Comparison of ENCODE assay signal across 21 mouse cellular contexts in the genomic region with DNA sequence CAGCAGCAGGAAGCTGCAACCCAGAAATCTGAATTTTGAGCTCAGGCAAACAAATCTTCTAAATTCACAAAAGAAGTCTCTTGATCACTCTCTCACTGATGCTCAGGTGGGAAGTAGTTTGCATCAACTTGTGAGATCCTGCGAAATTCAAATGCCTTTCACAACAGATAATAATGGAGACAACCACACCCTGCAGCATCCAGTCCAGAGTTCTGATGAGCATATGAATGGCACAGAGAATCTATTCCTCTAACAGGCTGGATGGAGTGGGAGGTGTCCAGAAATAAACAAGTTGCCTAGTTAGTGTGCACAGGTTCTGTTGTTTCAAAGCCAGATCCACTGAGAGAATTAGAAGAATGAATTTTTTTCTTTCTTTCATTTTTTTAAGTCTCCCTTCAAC.
A peak's percentile ranks its signal among the peaks of the same experiment; 100 is the strongest.
DNase-seq lines count a peak whose midpoint lies in the region.
"Had no signal": no experiment of that assay in that cellular context is flagged by ENCODE, and none has a peak within 500 bp of the region (broad histone marks: within the 10 kb centered on the region; RNA-seq: fewer than 3 reads in every experiment).

No protein-coding gene starts in this region.

- peak; percentile 24 for DNase-seq in heart, adult 11 months
- no peak for DNase-seq in heart, adult 9 months (ENCODE audit: low spot score in 2 of 2)
- peak; percentile 3 to 12 for DNase-seq in layer of hippocampus, postnatal 14 days (ENCODE audit: low spot score in 2 of 2)
- no peak for DNase-seq in layer of hippocampus, adult 8-10 months (ENCODE audit: low spot score in 2 of 2)
- DNase-seq in ES-CJ7 (ENCODE audit: low read depth, low spot score) (peak; percentile 46), R1 (ENCODE audit: low read depth, low spot score) (peak; percentile 58)
- no peak for DNase-seq in lung, adult 18-20 months
- no peak for DNase-seq in ovary, postnatal 14 days (ENCODE audit: low spot score)
- DNase-seq: adrenal gland, adult 2 months; adrenal gland, postnatal 14 days; B cell, adult 2 months; cerebellum, adult 11-12 months; cerebellum, adult 8-10 months; cerebellum, postnatal 10 days; cerebellum, postnatal 36 days; embryo, embryonic 11 days; gastrocnemius, adult 2 months; gastrocnemius, postnatal 14 days; heart, adult 18-20 months; heart, postnatal 14 days; heart, postnatal 4 days had no signal

Comparison
In these comparisons a context has a peak if more than half of its experiments do, and no peak if none do; other contexts are left out.
1. DNase-seq: peak in heart, adult 11 months (single experiment), layer of hippocampus, postnatal 14 days (2 of 2), ES-CJ7 (single experiment) and R1 (single experiment); none in heart, adult 9 months (0 of 2), layer of hippocampus, adult 8-10 months (0 of 2), lung, adult 18-20 months (0 of 2) and ovary, postnatal 14 days (single experiment).